Mouse (Mus musculus) MEL (cell line): ENCODE results near the gene Stap2. TPM values are rescaled to one million over a fixed set of nuclear protein-coding genes. Genes with fewer than 3 reads are reported as not detected.

Experiments used
- DNase-seq: peaks from one replicate; pipeline ENCODE4 v3.0.0; 2011; ENCODE audit warnings: low read depth, low spot score
- H3K27ac ChIP-seq: 2 replicates; pipeline ENCODE4 v1.5.1; 2012; ENCODE audit warnings: low read depth, mild to moderate bottlenecking, control low read depth, low read length, moderate library complexity; ENCODE audit not compliant: control insufficient read depth
- H3K27me3 ChIP-seq, 2 experiments: fragments of 150-350 bp in 1 of 2; sonication (generic) in 1 of 2; 2 replicates each; pipeline ENCODE4 v1.6.1; 2012; ENCODE audit warnings: low read length in 2 of 2, mild to moderate bottlenecking in 2 of 2, improper control_type of control experiment in 1 of 2, moderate library complexity in 1 of 2; ENCODE audit not compliant: insufficient read depth in 2 of 2, control insufficient read depth in 1 of 2
- H3K36me3 ChIP-seq, 2 experiments: 2 replicates each; pipeline ENCODE4 v1.6.1; 2012 to 2014; ENCODE audit warnings: low read length in 2 of 2, improper control_type of control experiment in 1 of 2, inconsistent platforms in 1 of 2, mild to moderate bottlenecking in 1 of 2; ENCODE audit not compliant: insufficient read depth in 2 of 2, control insufficient read depth in 1 of 2
- H3K4me1 ChIP-seq, 2 experiments: fragments of 150-350 bp in 1 of 2; sonication (generic) in 1 of 2; 2 replicates each; pipeline ENCODE4 v1.6.1; 2012; ENCODE audit warnings: low read length in 2 of 2, improper control_type of control experiment in 1 of 2, mild to moderate bottlenecking in 1 of 2; ENCODE audit not compliant: insufficient read depth in 2 of 2, control insufficient read depth in 1 of 2
- H3K4me3 ChIP-seq, 2 experiments: fragments of 150-350 bp in 1 of 2; sonication (generic) in 1 of 2; 2 replicates each; pipeline ENCODE4 v1.5.1; 2012; ENCODE audit warnings: low read depth in 2 of 2, low read length in 2 of 2, mild to moderate bottlenecking in 2 of 2, moderate library complexity in 2 of 2, control low read depth in 1 of 2, improper control_type of control experiment in 1 of 2; ENCODE audit not compliant: control insufficient read depth in 1 of 2, insufficient read depth in 1 of 2
- H3K79me2 ChIP-seq: 2 replicates; pipeline ENCODE4 v1.6.1; 2012; ENCODE audit warnings: mild to moderate bottlenecking, low read length, moderate library complexity; ENCODE audit not compliant: control insufficient read depth, poor library complexity, insufficient read depth
- H3K9ac ChIP-seq: 2 replicates; pipeline ENCODE4 v1.6.1; 2012; ENCODE audit warnings: low read depth, mild to moderate bottlenecking, control low read depth, low read length, moderate library complexity; ENCODE audit not compliant: control insufficient read depth, poor library complexity, severe bottlenecking
- H3K9me3 ChIP-seq: fragments of 150-350 bp; sonication (generic); replicated peaks from 2 replicates; pipeline ENCODE4 v1.6.1; 2012; ENCODE audit warnings: mild to moderate bottlenecking, low read length, improper control_type of control experiment, moderate library complexity; ENCODE audit not compliant: insufficient read depth
- BHLHE40 ChIP-seq: IDR thresholded peaks from 2 replicates; pipeline ENCODE4 v1.6.1; 2012; ENCODE audit warnings: low read depth, mild to moderate bottlenecking, inconsistent platforms, low read length, improper control_type of control experiment, borderline replicate concordance
- CHD2 ChIP-seq: IDR thresholded peaks from 2 replicates; pipeline ENCODE4 v1.6.1; 2011; ENCODE audit warnings: low read length, improper control_type of control experiment
- CTCF ChIP-seq, 3 experiments: IDR thresholded peaks in 2 of 3; conservative IDR thresholded peaks in 1 of 3; 2 replicates each; pipeline ENCODE4 v1.5.1; 2011 to 2012; ENCODE audit warnings: low read length in 3 of 3, low read depth in 2 of 3, mild to moderate bottlenecking in 2 of 3, improper control_type of control experiment in 1 of 3, inconsistent platforms in 1 of 3, mixed read lengths in 1 of 3, moderate library complexity in 1 of 3; ENCODE audit not compliant: control insufficient read depth in 1 of 3, insufficient read depth in 1 of 3, poor library complexity in 1 of 3, severe bottlenecking in 1 of 3
- E2F4 ChIP-seq: IDR thresholded peaks from 2 replicates; pipeline ENCODE4 v1.6.1; 2011; ENCODE audit warnings: low read depth, low read length, improper control_type of control experiment, borderline replicate concordance
- ELF1 ChIP-seq: IDR thresholded peaks from 2 replicates; pipeline ENCODE4 v1.6.1; 2014; ENCODE audit warnings: low read depth, mild to moderate bottlenecking, inconsistent platforms, low read length, improper control_type of control experiment, moderate library complexity
- ETS1 ChIP-seq: IDR thresholded peaks from 2 replicates; pipeline ENCODE4 v1.6.1; 2012; ENCODE audit warnings: low read depth, mild to moderate bottlenecking, inconsistent platforms, low read length, improper control_type of control experiment, moderate library complexity
- GATA1 ChIP-seq: IDR thresholded peaks from 2 replicates; pipeline ENCODE4 v1.6.1; 2011; ENCODE audit warnings: low read depth, low read length, improper control_type of control experiment
- HCFC1 ChIP-seq: IDR thresholded peaks from 2 replicates; pipeline ENCODE4 v1.6.1; 2012; ENCODE audit warnings: low read depth, mild to moderate bottlenecking, inconsistent platforms, low read length, improper control_type of control experiment, moderate library complexity
- JUND ChIP-seq: IDR thresholded peaks from 2 replicates; pipeline ENCODE4 v1.6.1; 2011; ENCODE audit warnings: low read depth, mild to moderate bottlenecking, improper control_type of control experiment, low read length
- MAX ChIP-seq: IDR thresholded peaks from 2 replicates; pipeline ENCODE4 v1.6.1; 2011; ENCODE audit warnings: low read length, improper control_type of control experiment
- MXI1 ChIP-seq: IDR thresholded peaks from 2 replicates; pipeline ENCODE4 v1.6.1; 2011; ENCODE audit warnings: mild to moderate bottlenecking, low read depth, low read length, improper control_type of control experiment
- MYC ChIP-seq: IDR thresholded peaks from 2 replicates; pipeline ENCODE4 v1.6.1; 2011; ENCODE audit warnings: low read depth, mild to moderate bottlenecking, low read length, improper control_type of control experiment, moderate library complexity
- NELFE ChIP-seq: IDR thresholded peaks from 2 replicates; pipeline ENCODE4 v1.6.1; 2011; ENCODE audit warnings: low read depth, low read length, improper control_type of control experiment
- NRF1 ChIP-seq: IDR thresholded peaks from 2 replicates; pipeline ENCODE4 v1.6.1; 2014; ENCODE audit warnings: low read depth, mild to moderate bottlenecking, inconsistent platforms, low read length, improper control_type of control experiment, moderate library complexity; ENCODE audit not compliant: poor library complexity, insufficient read depth, severe bottlenecking
- POLR2A ChIP-seq, 2 experiments: IDR thresholded peaks; 2 replicates each; pipeline ENCODE4 v1.6.1; 2011 to 2012; ENCODE audit warnings: low read length in 2 of 2, mild to moderate bottlenecking in 2 of 2, control low read depth in 1 of 2, improper control_type of control experiment in 1 of 2, low read depth in 1 of 2, moderate library complexity in 1 of 2; ENCODE audit not compliant: control insufficient read depth in 1 of 2, insufficient read depth in 1 of 2, poor library complexity in 1 of 2
- POLR2AphosphoS5 ChIP-seq: IDR thresholded peaks from 2 replicates; pipeline ENCODE4 v1.6.1; 2012; ENCODE audit warnings: low read depth, borderline replicate concordance, mild to moderate bottlenecking, inconsistent platforms, low read length, moderate library complexity, mixed read lengths
- RAD21 ChIP-seq: IDR thresholded peaks from 2 replicates; pipeline ENCODE4 v1.6.1; 2011; ENCODE audit warnings: mild to moderate bottlenecking, low read depth, low read length, improper control_type of control experiment
- RCOR1 ChIP-seq: IDR thresholded peaks from 2 replicates; pipeline ENCODE4 v1.6.1; 2012; ENCODE audit warnings: low read depth, mild to moderate bottlenecking, inconsistent platforms, low read length, improper control_type of control experiment
- SIN3A ChIP-seq: IDR thresholded peaks from 2 replicates; pipeline ENCODE4 v1.6.1; 2012; ENCODE audit warnings: low read length, improper control_type of control experiment, inconsistent platforms
- TBP ChIP-seq: IDR thresholded peaks from 2 replicates; pipeline ENCODE4 v1.8.0; 2011; ENCODE audit warnings: low read depth, low read length, improper control_type of control experiment
- TCF12 ChIP-seq: IDR thresholded peaks from 2 replicates; pipeline ENCODE4 v1.6.1; 2014; ENCODE audit warnings: low read depth, mild to moderate bottlenecking, inconsistent platforms, low read length, improper control_type of control experiment, moderate library complexity
- UBTF ChIP-seq: IDR thresholded peaks from 2 replicates; pipeline ENCODE4 v1.6.1; 2012; ENCODE audit warnings: low read depth, mild to moderate bottlenecking, inconsistent platforms, low read length, improper control_type of control experiment, moderate library complexity, borderline replicate concordance; ENCODE audit not compliant: insufficient read depth
- USF1 ChIP-seq: IDR thresholded peaks from 2 replicates; pipeline ENCODE4 v1.6.1; 2014; ENCODE audit warnings: low read depth, mild to moderate bottlenecking, inconsistent platforms, low read length, improper control_type of control experiment, moderate library complexity
- USF2 ChIP-seq, 2 experiments: IDR thresholded peaks; 2 replicates each; pipeline ENCODE4 v1.6.1; 2011 to 2012; ENCODE audit warnings: improper control_type of control experiment in 2 of 2, low read length in 2 of 2, borderline replicate concordance in 1 of 2, inconsistent platforms in 1 of 2, low read depth in 1 of 2, mild to moderate bottlenecking in 1 of 2; ENCODE audit not compliant: insufficient read depth in 1 of 2
- ZKSCAN1 ChIP-seq: IDR thresholded peaks from 2 replicates; pipeline ENCODE4 v1.6.1; 2012; ENCODE audit warnings: low read depth, mild to moderate bottlenecking, inconsistent platforms, low read length, improper control_type of control experiment, moderate library complexity
- ZMIZ1 ChIP-seq: IDR thresholded peaks from 2 replicates; pipeline ENCODE4 v1.6.1; 2012; ENCODE audit warnings: low read depth, mild to moderate bottlenecking, inconsistent platforms, low read length, improper control_type of control experiment, moderate library complexity
- ZNF384 ChIP-seq: IDR thresholded peaks from 2 replicates; pipeline ENCODE4 v1.6.1; 2012; ENCODE audit warnings: low read depth, mild to moderate bottlenecking, inconsistent platforms, low read length, improper control_type of control experiment
- polyA plus RNA-seq, 2 experiments: library from polyadenylated mRNA; stranded (reverse) in 1 of 2; unstranded in 1 of 2; fragments of >175 nt in 1 of 2; fragments of >200 nt in 1 of 2; gene quantifications; 2 replicates each; pipeline versions ENCODE4 v1.2.1 to v1.2.4; 2012; ENCODE audit warnings: low replicate concordance in 2 of 2, low read depth in 1 of 2; ENCODE audit not compliant: insufficient read length in 2 of 2, insufficient read depth in 1 of 2, missing spikeins in 1 of 2
- total RNA-seq: library from RNA; depleted of rRNA; stranded (reverse); fragments of 300-350 nt; gene quantifications from 2 replicates; pipeline ENCODE4 v1.2.3, GENCODE M21; 2012

Stap2 gene
- total and polyA plus RNA-seq, 3 experiments, result 0.08 TPM; not detected in 1

- peak; percentile 56; the same call in 1 of the 2 replicates for TF ChIP-seq NELFE
- peak; percentile 34 for TF ChIP-seq TCF12
- TF ChIP-seq CTCF (IDR thresholded peaks at IDR 0.05 in 2 of 3, conservative IDR thresholded peaks at IDR 0.05 in 1 of 3; ENCODE audit: control insufficient read depth in 1 of 3, insufficient read depth in 1 of 3, low read depth in 2 of 3, low read length in 3 of 3, poor library complexity in 1 of 3, severe bottlenecking in 1 of 3), result peak in 2 of 3 experiments; percentile 38 to 53; a peak in 4 of 6 replicates
- peak; percentile 57 to 88; a peak in 3 of 4 replicates for TF ChIP-seq POLR2A (IDR thresholded peaks at IDR 0.05; ENCODE audit: control insufficient read depth in 1 of 2, insufficient read depth in 1 of 2, low read depth in 1 of 2, low read length in 2 of 2, poor library complexity in 1 of 2)
- TF ChIP-seq SIN3A, result peak; percentile 62
Measured at GRCm38 (mm10) chr17:56009088-56009961, 3.9 kb upstream of the Stap2 start (continued).

- H3K79me2 ChIP-seq, result no peaks in the 10 kb centered on the region
- H3K27ac ChIP-seq, result peak overlapping the region; percentile 53
- H3K4me3 ChIP-seq, result peak overlapping the region; percentile 64 to 90
- no peaks in the 10 kb centered on the region for H3K27me3 ChIP-seq
- DNase-seq, result peak; percentile 98
- H3K36me3 ChIP-seq, result peaks cover 0 to 8% of the 10 kb centered on the region in 2 experiments; a peak in 2 of 4 replicates
- H3K9me3 ChIP-seq, result no peaks in the 10 kb centered on the region
- no peak for TF ChIP-seq JUND
- no peak for TF ChIP-seq ZKSCAN1
- no peak for TF ChIP-seq USF2 (IDR thresholded peaks at IDR 0.05; ENCODE audit: borderline replicate concordance in 1 of 2, insufficient read depth in 1 of 2, low read depth in 1 of 2, low read length in 2 of 2)
- no peak for TF ChIP-seq POLR2AphosphoS5
- peak; percentile 36 for TF ChIP-seq MAX
- no peak for TF ChIP-seq RCOR1
- 0 out of 2 replicates have a peak, but pooled peaks have one; percentile 6 for TF ChIP-seq ETS1
- TF ChIP-seq TBP, result peak; percentile 75
- no peak for TF ChIP-seq MYC
- TF ChIP-seq UBTF, result no peak
- peak; percentile 2; the same call in 1 of the 2 replicates for TF ChIP-seq MXI1
- TF ChIP-seq ZNF384, result no peak
- TF ChIP-seq TCF12, result no peak
- peak in 1 of 2 experiments; percentile 48; a peak in 2 of 4 replicates for TF ChIP-seq POLR2A (IDR thresholded peaks at IDR 0.05; ENCODE audit: control insufficient read depth in 1 of 2, insufficient read depth in 1 of 2, low read depth in 1 of 2, low read length in 2 of 2, poor library complexity in 1 of 2)
- no peak for TF ChIP-seq CHD2
- no peak for TF ChIP-seq ELF1
- TF ChIP-seq USF1, result peak; percentile 80
- no peak for TF ChIP-seq NRF1
- TF ChIP-seq BHLHE40, result no peak
- TF ChIP-seq RAD21, result no peak
- TF ChIP-seq ZMIZ1, result no peak
- peak; percentile 69 for TF ChIP-seq GATA1
- peak; percentile 85 for TF ChIP-seq E2F4
- peak; percentile 70 for TF ChIP-seq HCFC1
- no peak for TF ChIP-seq CTCF (IDR thresholded peaks at IDR 0.05 in 2 of 3, conservative IDR thresholded peaks at IDR 0.05 in 1 of 3; ENCODE audit: control insufficient read depth in 1 of 3, insufficient read depth in 1 of 3, low read depth in 2 of 3, low read length in 3 of 3, poor library complexity in 1 of 3, severe bottlenecking in 1 of 3)
- peaks cover 0 to 17% of the 10 kb centered on the region in 2 experiments; a peak in 2 of 4 replicates for H3K4me1 ChIP-seq
- peak overlapping the region; percentile 64 for H3K9ac ChIP-seq
Measured at GRCm38 (mm10) chr17:56008356-56009087, 3.1 kb upstream of the Stap2 start.
